Mouse (Mus musculus) gastrocnemius, adult 18-20 months (tissue): ENCODE measurements around the gene Max. TPM values are rescaled to one million over a fixed set of nuclear protein-coding genes. Genes with fewer than 3 reads are reported as not detected.

Experiments
- DNase-seq: peaks from one replicate; pipeline ENCODE4 v3.0.0; 2021; ENCODE audit warnings: low spot score
- total RNA-seq, 2 experiments: library from RNA; stranded (reverse); gene quantifications; 2 replicates each; pipeline ENCODE4 v1.2.3; 2021

Max gene
- total RNA-seq, 2 experiments from 2014 or later, result 30.1 to 36.7 TPM

GRCm38 (mm10) chr12:76923118-76923517, 38.9 kb downstream of the Max start:
- no peak for DNase-seq

GRCm38 (mm10) chr12:76920990-76921389, 41.0 kb downstream of the Max start:
- no peak for DNase-seq

GRCm38 (mm10) chr12:76920398-76920797, 41.6 kb downstream of the Max start:
- no peak for DNase-seq

DNA sequence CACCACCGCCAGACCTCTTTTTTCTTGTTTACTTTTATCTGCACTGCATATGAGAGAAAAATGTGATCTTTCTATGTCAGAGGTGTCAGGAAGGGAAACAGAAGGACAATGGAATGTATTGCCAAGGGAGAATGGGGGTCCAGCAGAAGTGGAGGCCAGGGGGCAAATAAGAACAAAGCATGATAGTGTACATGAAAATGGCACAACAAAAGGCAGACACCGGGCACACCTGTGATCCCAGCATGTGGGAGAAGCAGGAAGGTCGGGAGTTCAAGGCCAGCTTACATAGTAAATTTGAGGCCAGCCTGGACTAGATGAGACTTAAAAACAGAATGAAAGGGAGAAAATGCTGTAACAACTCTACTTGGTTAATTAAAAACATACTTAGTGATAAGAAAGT, 43.1 kb downstream of the Max start:
- DNase-seq, result no peak

GRCm38 (mm10) chr12:76918113-76918512, 43.9 kb downstream of the Max start:
- DNase-seq, result no peak

GRCm38 (mm10) chr12:76916163-76916562, 45.8 kb downstream of the Max start:
- DNase-seq, result no peak

GRCm38 (mm10) chr12:76912193-76912592, 49.8 kb downstream of the Max start:
- peak; percentile 38 for DNase-seq

DNA sequence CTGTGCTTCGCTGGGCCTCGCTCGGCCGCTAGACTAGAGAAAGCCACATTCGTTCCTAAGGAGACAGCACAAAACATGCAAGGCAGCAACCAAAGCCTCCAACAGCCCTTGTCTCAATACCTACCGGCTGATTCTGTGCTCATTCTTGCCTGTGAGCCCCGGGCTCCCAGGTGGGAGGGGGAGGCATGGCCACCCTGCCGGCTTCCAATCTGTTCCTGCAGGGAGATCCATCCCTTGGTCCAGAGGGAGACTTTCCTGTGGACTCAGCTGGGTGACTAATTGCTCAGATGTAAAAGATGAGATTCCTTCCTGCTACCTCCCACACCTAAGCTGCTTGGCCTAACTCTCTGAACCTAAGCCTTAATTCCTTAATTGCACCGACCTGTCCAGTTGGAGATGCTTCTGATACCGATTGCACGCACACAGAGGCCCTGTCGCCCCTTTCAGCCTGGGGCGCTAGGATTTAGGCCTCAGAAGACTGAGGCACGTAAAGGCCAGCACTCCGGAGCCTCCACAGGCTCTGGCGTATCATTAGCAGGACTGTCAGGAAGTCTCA, 50.8 kb downstream of the Max start:
- no peak for DNase-seq

DNA sequence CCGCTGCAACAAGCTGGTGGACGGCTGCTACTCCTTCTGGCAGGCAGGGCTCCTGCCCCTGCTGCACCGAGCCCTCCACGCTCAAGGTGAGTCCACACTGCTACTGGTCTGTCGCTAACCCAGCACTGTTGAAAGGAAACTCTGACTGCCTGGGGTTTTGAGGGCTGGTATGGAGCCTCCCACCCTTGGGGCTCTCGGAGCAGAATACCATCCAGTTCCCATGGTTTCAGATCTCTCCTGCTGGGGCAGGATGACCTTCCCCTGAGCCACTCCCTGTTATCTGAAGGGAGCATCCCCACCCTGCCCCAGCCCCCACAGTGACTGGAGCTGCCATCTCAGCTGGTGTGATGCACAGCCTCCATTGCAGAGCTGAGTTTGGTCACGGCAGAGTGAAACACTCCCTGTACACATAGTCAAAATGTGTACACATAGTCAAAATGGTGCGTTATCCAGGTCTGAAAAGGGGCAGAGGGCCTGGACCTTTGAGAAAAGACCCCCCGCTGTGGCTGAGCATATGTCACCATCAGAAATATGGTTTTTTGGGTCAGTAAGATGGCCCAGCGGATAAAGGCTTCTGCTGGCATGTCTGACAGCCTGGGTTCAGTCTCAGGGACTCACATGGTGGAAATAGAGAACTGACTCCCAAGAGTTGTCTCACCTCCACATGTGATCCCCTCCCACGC, 51.6 kb downstream of the Max start:
- no peak for DNase-seq

DNA sequence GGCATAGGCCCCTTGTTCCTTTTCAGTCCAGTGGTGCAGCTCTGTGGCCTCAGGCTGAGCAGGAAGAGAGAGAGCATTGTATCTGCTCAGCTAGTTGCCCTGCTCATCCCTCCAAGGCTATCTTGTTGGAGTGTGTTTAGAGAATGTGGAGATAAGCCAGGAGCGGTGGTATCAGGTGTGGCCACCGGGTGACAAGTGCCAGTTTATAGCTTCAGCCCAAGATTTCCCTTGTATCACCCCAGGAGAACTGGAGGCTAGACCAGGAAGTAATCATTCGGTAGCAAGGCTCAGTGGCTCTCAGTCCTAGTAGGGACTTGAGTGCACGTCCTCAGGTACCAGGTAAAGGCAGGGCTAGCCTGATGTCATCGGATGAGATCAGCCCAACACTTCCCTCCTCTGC, 52.8 kb downstream of the Max start:
- no peak for DNase-seq

GRCm38 (mm10) chr12:76906278-76906677, 55.7 kb downstream of the Max start:
- DNase-seq, result no peak

DNA sequence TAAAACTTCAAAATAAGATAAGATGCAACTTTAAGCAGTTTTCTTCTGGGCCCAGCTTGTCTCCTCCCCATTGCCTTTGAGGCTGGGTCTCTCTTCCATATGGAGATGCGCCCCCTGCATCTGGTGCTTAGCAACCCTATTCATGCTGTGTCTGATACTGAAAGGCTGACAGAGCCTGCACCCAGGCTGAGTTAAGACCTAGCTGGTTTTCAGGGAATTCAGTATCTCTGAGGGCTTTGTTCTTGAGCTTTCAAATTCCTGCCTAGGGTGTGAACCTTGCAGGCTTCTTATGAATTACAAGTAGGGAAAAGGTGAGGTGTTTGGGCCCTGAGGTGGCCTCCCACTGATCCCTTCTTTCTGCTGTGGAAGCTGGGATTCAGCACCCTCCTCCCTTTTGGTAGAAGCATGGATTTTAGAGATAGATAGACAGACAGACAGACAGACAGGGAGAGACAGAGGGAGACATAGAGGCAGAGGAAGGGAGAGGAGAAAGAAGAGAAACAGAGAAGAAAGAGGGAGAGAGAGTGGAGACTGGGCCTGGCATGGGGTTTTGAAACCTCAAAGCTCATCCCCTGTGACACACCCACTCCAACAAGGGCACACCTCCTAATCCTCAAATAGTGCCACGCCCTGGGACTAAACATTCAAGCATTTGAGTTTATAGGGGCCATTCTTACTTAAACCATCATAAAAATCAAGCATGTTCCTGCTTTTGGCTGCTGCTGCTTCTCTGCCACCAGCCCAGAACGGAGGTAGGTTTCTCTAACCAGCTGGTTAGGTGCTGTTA, 60.3 kb downstream of the Max start:
- no peak for DNase-seq

GRCm38 (mm10) chr12:76899261-76899975, 62.6 kb downstream of the Max start:
- DNase-seq, result peak; percentile 69

GRCm38 (mm10) chr12:76898141-76898540, 63.9 kb downstream of the Max start:
- no peak for DNase-seq

DNA sequence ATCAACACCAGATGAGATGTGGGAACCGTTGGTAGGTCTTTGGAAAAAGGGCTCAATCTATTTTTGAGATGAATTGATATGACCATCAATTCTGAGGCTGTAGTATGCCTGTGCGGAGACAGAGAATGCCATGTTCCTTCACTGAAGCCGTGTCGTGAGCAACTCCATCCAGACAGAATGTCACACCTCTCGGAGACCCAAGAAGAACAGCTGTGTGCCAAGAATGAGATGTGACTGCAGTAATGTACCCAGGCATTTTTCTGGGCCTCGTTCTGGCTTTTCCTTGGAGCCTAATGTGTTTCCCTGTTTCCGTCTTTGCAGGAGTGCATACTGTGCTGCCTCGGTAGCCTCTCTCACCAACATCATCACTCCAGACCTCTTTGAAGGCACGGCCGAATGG, 65.0 kb downstream of the Max start:
- DNase-seq, result peak; percentile 70

- DNase-seq, result no peak
These were observed 65.4 kb downstream of the Max start for GRCm38 (mm10) chr12:76896566-76896965.

GRCm38 (mm10) chr12:76895777-76896176, 66.2 kb downstream of the Max start:
- DNase-seq, result no peak

DNA sequence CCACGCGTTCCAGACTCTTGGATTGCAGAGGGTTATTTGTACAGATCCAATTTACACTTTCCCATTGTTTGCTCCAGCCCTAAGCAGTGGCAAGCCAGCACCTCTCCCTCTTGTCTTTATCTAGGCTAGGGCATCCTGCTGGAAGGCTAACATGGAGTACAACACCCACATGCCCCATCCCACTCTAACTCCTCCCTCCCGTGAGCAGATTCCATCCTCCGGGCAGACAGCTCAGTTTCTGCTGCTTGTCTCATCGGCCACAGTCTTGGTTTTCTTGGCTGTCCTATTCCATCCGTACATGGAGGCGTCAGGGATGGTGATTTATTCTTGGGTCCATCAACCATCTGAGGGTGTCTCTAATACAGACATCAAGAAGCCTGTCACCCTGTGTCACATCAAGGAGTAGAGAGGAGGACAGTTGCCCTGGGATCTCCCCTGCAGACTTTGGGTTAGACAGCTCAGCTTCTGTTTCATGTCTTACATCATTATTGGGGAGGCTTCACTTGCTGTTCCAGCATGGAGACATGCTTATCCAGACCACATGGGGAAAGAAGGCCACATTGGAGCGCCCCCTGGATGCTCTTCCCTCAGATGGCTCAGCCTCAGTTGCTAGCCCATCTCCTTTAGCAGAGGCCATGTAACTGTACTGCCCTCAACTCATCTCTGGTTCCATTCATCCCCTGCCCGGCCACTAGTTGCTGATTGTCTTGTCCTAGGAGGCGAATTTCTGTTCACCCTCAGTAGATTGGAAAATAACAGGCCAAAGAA, 67.0 kb downstream of the Max start:
- no peak for DNase-seq

DNA sequence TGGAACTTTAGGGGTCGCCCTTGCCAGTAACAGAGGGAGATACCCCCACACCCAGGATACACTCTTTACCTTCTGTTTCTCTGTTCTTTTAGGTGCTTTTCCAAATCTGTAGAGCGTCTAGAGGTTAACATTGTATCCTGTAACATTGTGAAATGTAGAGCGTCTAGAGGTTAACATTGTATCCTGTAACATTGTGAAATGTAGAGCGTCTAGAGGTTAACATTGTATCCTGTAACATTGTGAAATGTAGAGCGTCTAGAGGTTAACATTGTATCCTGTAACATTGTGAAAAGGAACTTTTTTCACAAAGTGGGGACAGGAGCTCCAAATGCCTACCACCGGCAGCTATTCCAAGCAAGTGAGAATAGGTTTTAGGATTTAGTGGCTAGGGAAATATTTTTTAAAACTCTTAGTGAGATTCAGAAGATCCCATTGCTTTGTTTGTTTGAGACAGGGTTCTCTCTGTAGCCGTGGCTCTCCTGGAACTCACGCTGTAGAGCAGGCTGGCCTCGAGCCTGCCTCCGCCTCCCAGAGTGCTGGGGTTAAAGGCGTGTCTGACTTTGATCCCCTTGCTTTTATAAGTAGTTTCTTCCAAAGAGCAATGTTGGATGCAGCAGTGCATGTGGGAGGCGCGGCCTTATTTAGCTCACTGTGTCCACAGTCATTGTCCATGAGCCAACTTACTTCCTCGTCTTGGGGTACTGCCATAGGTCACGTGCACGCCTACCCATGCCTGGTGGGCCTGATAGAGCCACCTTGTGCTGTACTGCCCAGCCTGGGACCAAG, 68.9 kb downstream of the Max start:
- DNase-seq, result no peak

DNA sequence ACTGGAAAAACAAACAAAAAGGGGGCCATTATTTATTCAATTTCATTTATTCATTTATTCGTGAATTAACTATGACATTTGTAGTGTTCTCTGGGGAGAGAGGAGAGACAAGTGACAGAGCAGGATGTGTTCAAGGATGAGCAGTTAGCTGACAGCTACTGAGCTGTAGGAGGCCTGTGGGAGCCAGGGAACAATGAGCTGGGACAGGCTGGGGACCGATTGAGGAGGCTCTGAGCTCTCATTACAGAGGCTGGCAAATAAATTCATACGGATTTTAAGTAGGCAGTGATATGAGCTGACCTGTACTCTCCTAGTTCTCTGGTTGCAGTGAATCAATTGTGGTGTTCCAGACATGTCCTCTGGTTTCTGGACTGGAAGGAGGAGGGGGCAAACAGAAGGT, 70.8 kb downstream of the Max start:
- DNase-seq, result no peak
